Mouse (Mus musculus): Measurements from ENCODE around the gene Srgap1.

Gene Srgap1

DNA sequence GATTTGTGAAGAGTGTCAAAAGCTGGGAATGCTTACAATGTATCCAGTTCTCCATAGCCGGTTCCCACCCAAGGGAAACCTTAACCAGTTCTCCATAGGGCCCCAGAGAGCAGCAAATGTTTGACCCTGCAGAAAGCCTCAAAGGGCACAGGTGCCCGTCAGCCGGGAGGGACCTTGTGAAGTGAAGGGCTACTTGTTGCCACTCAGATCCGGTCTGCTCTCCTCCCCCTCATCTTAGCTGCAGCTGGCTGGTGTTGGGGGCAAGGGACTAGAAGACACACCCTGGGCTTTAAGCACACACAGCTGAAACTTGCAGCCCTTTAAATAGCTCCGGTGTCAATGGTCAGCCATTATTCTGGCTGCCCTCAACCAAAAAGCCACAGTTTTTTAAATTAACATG is 30.1 kb downstream of the Srgap1 start:
- DNase-seq (ENCODE audit: low read depth) = no peak

GRCm38 (mm10) chr10:122016631-122017030 is 30.5 kb downstream of the Srgap1 start:
- DNase-seq (ENCODE audit: low read depth) = no peak

- DNase-seq (ENCODE audit: low read depth) = no peak
Observed at GRCm38 (mm10) chr10:122012321-122012720, 34.8 kb downstream of the Srgap1 start.

- peak; percentile 22 for DNase-seq (ENCODE audit: low read depth)
Observed at GRCm38 (mm10) chr10:122008731-122009391, 38.3 kb downstream of the Srgap1 start.

- no peak for DNase-seq (ENCODE audit: low read depth)
Observed at GRCm38 (mm10) chr10:122008370-122008730, 38.8 kb downstream of the Srgap1 start.

- no peak for DNase-seq (ENCODE audit: low read depth)
Observed at GRCm38 (mm10) chr10:122006606-122007005, 40.5 kb downstream of the Srgap1 start.

GRCm38 (mm10) chr10:122006151-122006550 is 41.0 kb downstream of the Srgap1 start:
- no peak for DNase-seq (ENCODE audit: low read depth)

- no peak for DNase-seq (ENCODE audit: low read depth)
Observed at GRCm38 (mm10) chr10:122005560-122005959, 41.6 kb downstream of the Srgap1 start.

- DNase-seq (ENCODE audit: low read depth) = no peak
Observed at GRCm38 (mm10) chr10:122002930-122003329, 44.2 kb downstream of the Srgap1 start.

DNA sequence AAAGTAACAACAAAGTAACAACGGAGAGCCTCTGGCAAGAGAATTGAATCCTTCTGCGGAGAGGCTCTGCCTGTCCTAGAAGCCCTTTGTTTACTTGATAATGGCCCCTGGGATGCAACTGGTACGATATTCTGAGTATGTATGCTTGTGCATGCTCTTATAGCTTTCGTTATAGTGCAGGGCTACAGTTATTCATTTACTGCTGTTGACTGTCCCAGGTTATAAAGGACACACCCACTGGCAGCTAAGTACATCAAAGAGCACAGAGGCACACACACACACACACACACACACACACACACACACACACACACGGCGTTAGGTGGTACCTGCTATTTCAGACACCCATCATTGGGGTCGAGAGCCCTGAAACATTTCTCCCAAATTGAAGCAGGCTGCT is 48.3 kb downstream of the Srgap1 start:
- no peak for DNase-seq (ENCODE audit: low read depth)

- no peak for DNase-seq (ENCODE audit: low read depth)
Observed at GRCm38 (mm10) chr10:121996500-121996899, 50.6 kb downstream of the Srgap1 start.

DNA sequence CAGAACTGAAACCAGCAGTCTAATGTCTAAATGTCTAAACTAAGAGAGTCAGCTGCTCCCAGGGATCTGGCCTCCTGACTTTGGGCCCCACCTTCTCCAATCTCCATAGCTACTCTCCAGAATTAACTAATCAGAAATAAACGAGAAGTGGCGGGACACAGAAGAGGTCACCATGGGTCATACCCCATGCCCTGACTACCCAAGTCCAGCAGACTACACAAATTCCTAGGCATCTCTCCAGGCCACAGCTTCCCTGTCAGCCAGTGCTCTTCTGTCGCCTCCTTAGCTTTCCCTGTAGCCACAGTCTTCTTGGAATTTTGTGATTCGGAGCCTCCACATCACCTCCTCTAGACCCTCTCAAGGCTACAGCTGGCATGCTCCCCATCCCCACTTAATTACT is 51.7 kb downstream of the Srgap1 start:
- no peak for DNase-seq (ENCODE audit: low read depth)

DNA sequence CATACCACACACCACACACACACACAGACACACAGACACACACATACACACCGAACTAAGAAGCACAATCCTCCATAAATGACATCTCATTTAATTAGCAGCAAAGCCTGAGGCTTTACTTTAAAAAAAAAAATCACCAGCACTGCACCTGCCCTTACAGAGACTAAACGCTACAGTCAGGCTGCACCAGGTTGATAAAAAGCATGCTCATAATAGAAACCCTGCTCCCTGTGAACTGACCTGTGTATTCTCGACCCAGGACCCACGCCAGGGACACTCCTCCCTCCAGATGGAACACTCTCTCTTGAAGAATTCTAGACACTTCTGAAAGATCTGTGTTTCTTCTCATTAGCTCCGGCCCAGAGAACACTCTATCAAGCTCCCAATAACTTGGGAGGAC is 52.5 kb downstream of the Srgap1 start:
- DNase-seq (ENCODE audit: low read depth) = no peak

GRCm38 (mm10) chr10:121992609-121993008 is 54.5 kb downstream of the Srgap1 start:
- DNase-seq (ENCODE audit: low read depth) = no peak

DNA sequence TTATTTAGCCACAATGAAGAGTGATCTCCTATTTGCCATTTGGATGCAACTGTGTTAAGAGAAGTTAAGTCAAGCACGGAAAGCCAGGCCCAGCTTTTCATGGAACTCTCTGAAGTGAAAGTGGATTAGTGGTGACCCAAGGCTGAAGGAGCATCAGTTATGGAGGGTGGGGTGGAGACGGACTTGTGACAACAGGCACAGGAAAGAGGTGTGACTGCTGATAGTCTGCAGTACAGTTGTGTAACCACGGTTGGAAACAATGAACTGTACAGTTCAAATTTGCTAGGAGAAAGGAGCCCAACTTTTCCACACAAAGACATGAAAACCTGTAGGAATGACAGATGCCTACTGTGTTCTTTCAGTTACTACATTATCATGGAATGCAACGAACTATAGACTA is 60.1 kb downstream of the Srgap1 start:
- DNase-seq (ENCODE audit: low read depth) = no peak

DNA sequence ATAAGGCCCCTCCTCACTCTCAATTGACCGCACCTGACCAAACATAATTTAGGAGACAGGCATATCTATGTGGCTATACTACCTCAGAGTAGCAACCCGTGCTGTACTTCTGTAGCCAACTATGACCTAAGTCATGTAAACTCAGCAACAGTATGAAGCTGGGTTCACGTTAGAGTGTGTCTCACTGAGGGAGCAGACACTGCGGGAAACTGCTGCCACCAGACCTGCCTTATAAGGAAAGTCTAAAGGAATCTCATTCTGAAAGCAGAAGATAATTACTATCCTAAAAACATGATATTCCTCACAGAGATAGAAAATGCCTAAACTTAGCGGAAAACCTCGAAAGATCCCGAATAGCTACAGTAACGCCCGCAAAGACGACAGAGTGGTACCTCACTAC is 62.2 kb downstream of the Srgap1 start:
- DNase-seq (ENCODE audit: low read depth) = no peak

DNA sequence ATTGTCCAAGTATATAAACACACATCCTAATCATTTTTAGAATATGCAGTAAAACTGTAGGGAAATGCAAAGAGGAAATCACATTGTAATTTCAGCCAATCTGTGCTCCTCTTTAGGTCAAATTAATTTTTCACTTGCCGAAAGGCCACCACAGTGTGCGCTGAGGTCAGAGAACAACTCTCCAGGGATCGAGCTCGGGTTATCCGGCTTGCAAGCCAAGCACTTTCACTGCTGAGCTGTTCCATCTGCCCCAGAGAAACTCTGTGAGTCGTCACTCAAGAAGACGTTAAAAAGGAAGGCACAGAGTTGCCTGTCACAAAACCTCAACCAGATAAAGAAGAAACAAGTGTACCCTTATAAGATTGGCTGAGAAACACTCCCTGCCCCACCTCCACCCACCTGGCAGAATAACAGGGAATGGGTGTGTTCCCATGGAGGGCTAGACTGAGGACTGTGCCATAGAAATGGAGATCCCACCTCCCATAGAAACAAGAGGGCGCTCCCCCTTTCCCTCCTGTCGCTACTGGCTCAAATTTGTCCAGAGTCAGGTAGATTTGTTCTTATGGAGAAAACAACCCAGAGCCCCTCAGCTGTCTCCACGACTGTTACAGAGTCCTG is 63.0 kb downstream of the Srgap1 start:
- DNase-seq (ENCODE audit: low read depth) = no peak

DNA sequence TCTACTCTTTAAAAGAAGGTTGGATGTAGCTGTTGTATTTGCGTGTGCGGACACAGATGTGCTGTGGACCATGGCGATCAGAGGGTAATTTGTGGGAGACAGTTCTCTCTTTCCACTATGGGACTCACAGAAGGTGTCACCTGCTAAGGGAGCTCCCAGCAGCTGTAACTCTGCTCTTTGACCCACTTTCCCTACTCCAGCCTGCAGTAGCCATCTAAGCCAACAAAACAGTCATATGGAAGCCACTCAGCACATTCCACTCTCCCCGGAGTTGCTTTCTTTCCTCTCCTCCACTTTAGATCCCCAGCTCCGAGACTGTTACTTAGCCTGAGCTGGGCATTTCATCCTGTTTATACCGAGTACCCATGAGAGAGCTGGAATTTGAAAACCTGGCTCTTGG is 71.8 kb downstream of the Srgap1 start:
- DNase-seq (ENCODE audit: low read depth) = no peak

- DNase-seq (ENCODE audit: low read depth) = no peak
Observed at GRCm38 (mm10) chr10:121974591-121974990, 72.5 kb downstream of the Srgap1 start.

DNA sequence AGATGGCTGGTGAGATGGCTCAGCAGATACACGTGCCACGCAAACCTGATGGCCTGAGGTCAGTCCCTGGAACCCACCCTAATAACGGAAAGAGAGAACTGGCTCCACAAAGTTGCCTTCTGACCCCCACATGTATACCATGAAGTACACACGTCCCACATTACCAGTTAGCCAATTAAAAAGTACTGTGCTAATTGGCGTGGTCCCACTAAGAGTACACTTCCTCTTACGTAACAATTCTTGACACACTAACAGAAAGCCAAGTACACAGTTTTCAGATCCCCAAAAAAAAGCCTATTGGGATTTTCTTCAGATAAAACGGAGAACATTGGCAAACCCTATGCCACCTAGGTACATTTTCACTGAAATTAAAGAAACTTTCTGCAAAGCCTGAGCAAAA is 73.8 kb downstream of the Srgap1 start:
- DNase-seq (ENCODE audit: low read depth) = no peak

- no peak for DNase-seq (ENCODE audit: low read depth)
Observed at GRCm38 (mm10) chr10:121972249-121972892, 74.7 kb downstream of the Srgap1 start.

- DNase-seq (ENCODE audit: low read depth) = no peak
Observed at GRCm38 (mm10) chr10:121971658-121972057, 75.5 kb downstream of the Srgap1 start.

GRCm38 (mm10) chr10:121970912-121971311 is 76.2 kb downstream of the Srgap1 start:
- DNase-seq (ENCODE audit: low read depth) = no peak

- DNase-seq (ENCODE audit: low read depth) = no peak
Observed at GRCm38 (mm10) chr10:121964114-121964513, 83.0 kb downstream of the Srgap1 start.

Measured in induced T-regulatory cell, adult 2 months (primary cell).